Mouse (Mus musculus): ENCODE results near the gene Hsd17b11.

GRCm38 (mm10) chr5:104068751-104069150 lies 47.0 kb upstream of the Hsd17b11 start:
- peak; percentile 48; the same call in 1 of the 2 replicates for TF ChIP-seq CTCF (IDR thresholded peaks at IDR 0.05; ENCODE audit: extremely low read depth, insufficient read length, insufficient replicate concordance, low read depth, low read length)
- no peak for TF ChIP-seq POLR2A (IDR thresholded peaks at IDR 0.05; ENCODE audit: low read depth, low read length)
